Mouse (Mus musculus): ENCODE results near the gene Grcc10.

Gene Grcc10

GRCm38 (mm10) chr6:124732476-124733370 lies 8.5 kb downstream of the Grcc10 start:
- in situ Hi-C loops (cut with MseI, MboI) = no loop called here

GRCm38 (mm10) chr6:124731038-124731437 lies 10.1 kb downstream of the Grcc10 start:
- in situ Hi-C loops (cut with MseI, MboI) = no loop called here

GRCm38 (mm10) chr6:124729850-124730705 lies 11.1 kb downstream of the Grcc10 start:
- in situ Hi-C loops (cut with MseI, MboI) = no loop called here

GRCm38 (mm10) chr6:124728621-124729020 lies 12.6 kb downstream of the Grcc10 start:
- in situ Hi-C loops (cut with MseI, MboI) = no loop called here

- in situ Hi-C loops (cut with MseI, MboI) = no loop called here
These were observed 16.7 kb downstream of the Grcc10 start for GRCm38 (mm10) chr6:124724472-124724871.

- in situ Hi-C loops (cut with MseI, MboI) = no loop called here
These were observed 17.6 kb downstream of the Grcc10 start for GRCm38 (mm10) chr6:124723541-124723940.

- in situ Hi-C loops (cut with MseI, MboI) = no loop called here
These were observed 18.2 kb downstream of the Grcc10 start for GRCm38 (mm10) chr6:124722876-124723473.

GRCm38 (mm10) chr6:124720904-124721303 lies 20.3 kb downstream of the Grcc10 start:
- in situ Hi-C loops (cut with MseI, MboI) = no loop called here

- in situ Hi-C loops (cut with MseI, MboI) = no loop called here
These were observed 21.7 kb downstream of the Grcc10 start for GRCm38 (mm10) chr6:124719354-124719978.

- in situ Hi-C loops (cut with MseI, MboI) = no loop called here
These were observed 22.5 kb downstream of the Grcc10 start for GRCm38 (mm10) chr6:124718703-124719102.

- in situ Hi-C loops (cut with MseI, MboI) = no loop called here
These were observed 23.2 kb downstream of the Grcc10 start for GRCm38 (mm10) chr6:124717968-124718367.

GRCm38 (mm10) chr6:124716864-124717490 lies 24.2 kb downstream of the Grcc10 start:
- in situ Hi-C loops (cut with MseI, MboI) = no loop called here

GRCm38 (mm10) chr6:124712918-124713317 lies 28.3 kb downstream of the Grcc10 start:
- in situ Hi-C loops (cut with MseI, MboI) = no loop called here

GRCm38 (mm10) chr6:124711824-124712782 lies 29.1 kb downstream of the Grcc10 start, which contains the start of the genes Emg1 and Phb2:
TSS of gene Emg1 (minus strand) at chr6:124712178.
TSS of gene Phb2 (plus strand) at chr6:124712336.
- in situ Hi-C loops (cut with MseI, MboI) = no loop called here

- in situ Hi-C loops (cut with MseI, MboI) = no loop called here
These were observed 32.8 kb downstream of the Grcc10 start for GRCm38 (mm10) chr6:124708289-124708889.

GRCm38 (mm10) chr6:124706061-124706627 lies 35.0 kb downstream of the Grcc10 start:
- in situ Hi-C loops (cut with MseI, MboI) = no loop called here

- in situ Hi-C loops (cut with MseI, MboI) = no loop called here
These were observed 36.8 kb downstream of the Grcc10 start for GRCm38 (mm10) chr6:124704417-124704816.

- in situ Hi-C loops (cut with MseI, MboI) = no loop called here
These were observed 37.4 kb downstream of the Grcc10 start for GRCm38 (mm10) chr6:124703789-124704188.

- in situ Hi-C loops (cut with MseI, MboI) = no loop called here
These were observed 38.4 kb downstream of the Grcc10 start for GRCm38 (mm10) chr6:124702784-124703103.

Measured in mouse trophoblast stem cell (cell line).